Mouse (Mus musculus) liver, embryonic 12.5 days (tissue): ENCODE results near the gene Rnf215. TPM values are rescaled to one million over a fixed set of nuclear protein-coding genes. Genes with fewer than 3 reads are reported as not detected.
"Not testable (repeated sequence)": the region's sequence is repeated elsewhere in the genome, so short reads cannot be mapped to it uniquely, and the experiment has no call there.

Source experiments
- ATAC-seq: fragments of 200-750 bp; cut with Nextera tagmentation; 2 replicates; pipeline ENCODE4 v1.8.0; 2017; ENCODE audit warnings: moderate number of reproducible peaks, mild to moderate bottlenecking, moderate library complexity
- H3K27ac ChIP-seq: fragments of 300-500 bp; sonication (generic); 2 replicates; pipeline ENCODE4 v1.5.1; 2016; ENCODE audit warnings: mild to moderate bottlenecking
- H3K27me3 ChIP-seq: fragments of 300-500 bp; sonication (generic); replicated peaks from 2 replicates; pipeline ENCODE4 v1.6.1; 2016; ENCODE audit warnings: mild to moderate bottlenecking, moderate library complexity
- H3K36me3 ChIP-seq: fragments of 300-500 bp; sonication (generic); 2 replicates; pipeline ENCODE4 v1.6.1; 2016; ENCODE audit warnings: mild to moderate bottlenecking, moderate library complexity
- H3K4me1 ChIP-seq: fragments of 300-500 bp; sonication (generic); 2 replicates; pipeline ENCODE4 v1.6.1; 2016
- H3K4me2 ChIP-seq: fragments of 300-500 bp; sonication (generic); 2 replicates; pipeline ENCODE4 v1.6.1; 2016; ENCODE audit warnings: mild to moderate bottlenecking, moderate library complexity
- H3K4me3 ChIP-seq: fragments of 300-500 bp; sonication (generic); 2 replicates; pipeline ENCODE4 v1.5.1; 2016; ENCODE audit warnings: mild to moderate bottlenecking, moderate library complexity
- H3K9ac ChIP-seq: fragments of 300-500 bp; sonication (generic); 2 replicates; pipeline ENCODE4 v1.6.1; 2016; ENCODE audit warnings: mild to moderate bottlenecking, moderate library complexity
- H3K9me3 ChIP-seq: fragments of 300-500 bp; sonication (generic); replicated peaks from 2 replicates; pipeline ENCODE4 v1.6.1; 2016; ENCODE audit warnings: mild to moderate bottlenecking, moderate library complexity
- WGBS: fragments of 180-500 bp; shearing (Covaris S2); methylation state at CpG from one replicate; pipeline ENCODE4 v1.1.7; 2016; ENCODE audit not compliant: insufficient replicate concordance; 5-methylcytosine and 5-hydroxymethylcytosine counted together
- microRNA-seq: library from miRNA; unstranded; fragments of <30 nt; microRNA quantifications from one replicate; pipeline ENCODE4, GENCODE M21; 2017
- polyA plus RNA-seq: library from polyadenylated mRNA; unstranded; fragments of >200 nt; fragmentation: Nextera tagmentation; extraction: Ambion mirVana; gene quantifications from 2 replicates; pipeline ENCODE4 v1.2.1, GENCODE M21; 2016

The Rnf215 gene
- polyA plus RNA-seq, 1 experiment from 2014 or later, result 9.7 TPM

- no peak overlapping the region for H3K4me3 ChIP-seq
- peaks cover 26% of the 10 kb centered on the region for H3K4me1 ChIP-seq
- no peak overlapping the region for H3K27ac ChIP-seq
- H3K27me3 ChIP-seq, result 0 out of 2 replicates have a peak, but pooled peaks cover 8% of the 10 kb centered on the region
- H3K36me3 ChIP-seq, result peaks cover 41% of the 10 kb centered on the region
- H3K9me3 ChIP-seq, result no peaks in the 10 kb centered on the region
- WGBS, result 60% methylated on average over 4 of the region's 4 CpGs
- no peak overlapping the region for H3K9ac ChIP-seq
- H3K4me2 ChIP-seq, result no peak overlapping the region
- ATAC-seq, result no peak
Measured at GRCm38 (mm10) chr11:4184251-4184952, 49.4 kb downstream of the Rnf215 start.

- ATAC-seq, H3K9me3 ChIP-seq, H3K27ac ChIP-seq, H3K4me3 ChIP-seq, H3K9ac ChIP-seq, H3K27me3 ChIP-seq: not testable (repeated sequence)
- 77% methylated on average over 6 of the region's 6 CpGs for WGBS
- H3K4me2 ChIP-seq, result peak overlapping the region; percentile 93; the same call in 1 of the 2 replicates
- peaks cover 26% of the 10 kb centered on the region for H3K4me1 ChIP-seq
- H3K36me3 ChIP-seq, result peaks cover 30% of the 10 kb centered on the region
Measured at GRCm38 (mm10) chr11:4185480-4185879, 50.5 kb downstream of the Rnf215 start.

- ATAC-seq, result peak; percentile 100
- Histone ChIP-seq H3K27ac (peak within 1 kb of the TSS; percentile 72), H3K4me3 (peak within 1 kb of the TSS; percentile 67), H3K4me2 (peak within 1 kb of the TSS; percentile 93), H3K36me3 (peaks cover 18% of the 10 kb centered on the region), H3K9ac (peak within 1 kb of the TSS; percentile 79), H3K4me1 (peaks cover 33% of the 10 kb centered on the region), H3K27me3 (0 out of 2 replicates have a peak, but pooled peaks cover 8% of the 10 kb centered on the region), H3K9me3 (no peaks in the 10 kb centered on the region)
- WGBS, result under 1% methylated on average over 70 of the region's 71 CpGs
Measured at GRCm38 (mm10) chr11:4186486-4187317, 51.7 kb downstream of the Rnf215 start, which contains the start of gene Tbc1d10a. Tbc1d10a (plus strand) TSS chr11:4186789.

- H3K9me3 ChIP-seq, result no peaks in the 10 kb centered on the region
- H3K4me3 ChIP-seq, result peak overlapping the region; percentile 67
- 0 out of 2 replicates have a peak, but pooled peaks cover 8% of the 10 kb centered on the region for H3K27me3 ChIP-seq
- peaks cover 35% of the 10 kb centered on the region for H3K4me1 ChIP-seq
- peaks cover 12% of the 10 kb centered on the region for H3K36me3 ChIP-seq
- no peak for ATAC-seq
- 21% methylated on average over 9 of the region's 9 CpGs for WGBS
- H3K27ac ChIP-seq, result no peak overlapping the region
- H3K4me2 ChIP-seq, result peak overlapping the region; percentile 93
- peak overlapping the region; percentile 79 for H3K9ac ChIP-seq
Measured at GRCm38 (mm10) chr11:4187318-4187700, 52.3 kb downstream of the Rnf215 start.

GRCm38 (mm10) chr11:4189182-4189581 is 54.2 kb downstream of the Rnf215 start:
- H3K36me3 ChIP-seq, result no peaks in the 10 kb centered on the region
- no peaks in the 10 kb centered on the region for H3K9me3 ChIP-seq
- ATAC-seq, result no peak
- H3K9ac ChIP-seq, result no peak overlapping the region
- 66% methylated on average over 6 of the region's 6 CpGs for WGBS
- H3K27ac ChIP-seq, result no peak overlapping the region
- H3K27me3 ChIP-seq, result 0 out of 2 replicates have a peak, but pooled peaks cover 8% of the 10 kb centered on the region
- no peak overlapping the region for H3K4me2 ChIP-seq
- peaks cover 35% of the 10 kb centered on the region for H3K4me1 ChIP-seq
- no peak overlapping the region for H3K4me3 ChIP-seq

GRCm38 (mm10) chr11:4190677-4191076 is 55.7 kb downstream of the Rnf215 start:
- H3K9ac ChIP-seq, result no peak overlapping the region; the same call in 1 of the 2 replicates
- 72% methylated on average over 3 of the region's 3 CpGs for WGBS
- no peak for ATAC-seq

More at GRCm38 (mm10) chr11:4190677-4191076, 55.7 kb downstream of the Rnf215 start:
- Histone ChIP-seq H3K4me3 (no peak overlapping the region), H3K27ac (no peak overlapping the region), H3K36me3 (no peaks in the 10 kb centered on the region), H3K4me1 (peaks cover 35% of the 10 kb centered on the region), H3K4me2 (no peak overlapping the region), H3K27me3 (0 out of 2 replicates have a peak, but pooled peaks cover 8% of the 10 kb centered on the region), H3K9me3 (no peaks in the 10 kb centered on the region)

Small RNAs within 50 kb of the gene (microRNA-seq; reads per million reads assigned to microRNA genes)
- gene Mir3060, result 9.1 reads per million, percentile 20 among the genes with 10 or more reads in this experiment

Other genes starting within 250 kb of the Rnf215 start
- gene 4921536K21Rik, start 240.1 kb upstream of the Rnf215 start, polyA plus RNA-seq, result 0.05 TPM in 1 of 2 replicates, not detected in the other
- gene Dusp18, start 240.0 kb upstream of the Rnf215 start, polyA plus RNA-seq, result 0.80 and 0.95 TPM in 2 replicates
- 0.86 and 1.2 TPM in 2 replicates for gene Slc35e4, start 220.5 kb upstream of the Rnf215 start, polyA plus RNA-seq
- 14.0 and 14.5 TPM in 2 replicates for gene Tcn2, start 203.0 kb upstream of the Rnf215 start, polyA plus RNA-seq
- gene Pes1, start 171.2 kb upstream of the Rnf215 start, polyA plus RNA-seq, result 72.0 and 74.0 TPM in 2 replicates
- gene 4930556J24Rik, start 158.4 kb upstream of the Rnf215 start, polyA plus RNA-seq, result 0.11 and 0.13 TPM in 2 replicates
- 0.72 and 0.85 TPM in 2 replicates for gene Gal3st1, start 151.6 kb upstream of the Rnf215 start, polyA plus RNA-seq
- 0.62 and 0.71 TPM in 2 replicates for gene Sec14l4, start 103.7 kb upstream of the Rnf215 start, polyA plus RNA-seq
- gene Sec14l3, start 70.4 kb upstream of the Rnf215 start, polyA plus RNA-seq, result not detected in 2 replicates
- 32.2 and 35.9 TPM in 2 replicates for gene Mtfp1, start 39.8 kb upstream of the Rnf215 start, polyA plus RNA-seq
- gene Sec14l2, start 11.8 kb upstream of the Rnf215 start, polyA plus RNA-seq, result 5.4 and 5.9 TPM in 2 replicates
- gene Ccdc157, start 25.1 kb downstream of the Rnf215 start, polyA plus RNA-seq, result 1.4 and 1.5 TPM in 2 replicates
- gene Sf3a1, start 25.1 kb downstream of the Rnf215 start, polyA plus RNA-seq, result 41.7 and 42.1 TPM in 2 replicates
- gene Tbc1d10a, start 51.6 kb downstream of the Rnf215 start, polyA plus RNA-seq, result 9.8 and 10.7 TPM in 2 replicates
- gene Castor1, start 83.0 kb downstream of the Rnf215 start, polyA plus RNA-seq, result 2.1 and 2.3 TPM in 2 replicates
- gene Osm, start 101.2 kb downstream of the Rnf215 start, polyA plus RNA-seq, result 0.48 and 0.55 TPM in 2 replicates
- gene Lif, start 122.4 kb downstream of the Rnf215 start, polyA plus RNA-seq, result not detected in 2 replicates